Mouse (Mus musculus) stomach, embryonic 14.5 days (tissue): Measurements from ENCODE around the gene Tmem59. TPM values are rescaled to one million over a fixed set of nuclear protein-coding genes. Genes with fewer than 3 reads are reported as not detected.

Source experiments
- ATAC-seq: fragments of 200-750 bp; cut with Nextera tagmentation; 2 replicates; pipeline ENCODE4 v1.8.0; 2017; ENCODE audit warnings: low read depth, moderate TSS enrichment; ENCODE audit not compliant: insufficient number of reproducible peaks, insufficient read depth, low FRiP score
- H3K27ac ChIP-seq: fragments of 300-500 bp; sonication (generic); 2 replicates; pipeline ENCODE4 v1.5.1; 2014; ENCODE audit warnings: mild to moderate bottlenecking, low read length, moderate library complexity, mixed read lengths
- H3K27me3 ChIP-seq: fragments of 300-500 bp; sonication (generic); 2 replicates; pipeline ENCODE4 v1.6.1; 2014; ENCODE audit warnings: low read length, control low read depth, mixed read lengths; ENCODE audit not compliant: control insufficient read depth, insufficient read depth
- H3K36me3 ChIP-seq: fragments of 300-500 bp; sonication (generic); 2 replicates; pipeline ENCODE4 v1.6.1; 2014; ENCODE audit warnings: mild to moderate bottlenecking, control low read depth, low read length, moderate library complexity, mixed read lengths; ENCODE audit not compliant: control insufficient read depth, insufficient read depth
- H3K4me1 ChIP-seq: fragments of 300-500 bp; sonication (generic); 2 replicates; pipeline ENCODE4 v1.6.1; 2014; ENCODE audit warnings: low read length, control low read depth, mixed read lengths; ENCODE audit not compliant: control insufficient read depth, insufficient read depth
- H3K4me2 ChIP-seq: fragments of 300-500 bp; sonication (generic); replicated peaks from 2 replicates; pipeline ENCODE4 v1.6.1; 2014; ENCODE audit warnings: low read depth, low read length, control low read depth
- H3K4me3 ChIP-seq: fragments of 300-500 bp; sonication (generic); 2 replicates; pipeline ENCODE4 v1.5.1; 2014; ENCODE audit warnings: low read depth, low read length, control low read depth
- H3K9ac ChIP-seq: fragments of 300-500 bp; sonication (generic); replicated peaks from 2 replicates; pipeline ENCODE4 v1.6.1; 2014; ENCODE audit warnings: low read depth, mild to moderate bottlenecking, control low read depth, low read length, moderate library complexity, mixed read lengths
- H3K9me3 ChIP-seq: fragments of 300-500 bp; sonication (generic); 2 replicates; pipeline ENCODE4 v1.6.1; 2016; ENCODE audit warnings: low read depth, low read length, control low read depth; ENCODE audit not compliant: control insufficient read depth
- WGBS: fragments of 180-500 bp; shearing (Covaris S2); extraction: QIAGEN DNeasy Blood & Tissue Kit; methylation state at CpG from one replicate; pipeline ENCODE4 v1.1.7; 2014; 5-methylcytosine and 5-hydroxymethylcytosine counted together
- polyA plus RNA-seq: library from polyadenylated mRNA; unstranded; fragments of >200 nt; fragmentation: Nextera tagmentation; extraction: Ambion mirVana; gene quantifications from 2 replicates; pipeline ENCODE4 v1.2.1, GENCODE M21; 2014

Tmem59 gene
- polyA plus RNA-seq, 1 experiment from 2014 or later: 384 TPM

DNA sequence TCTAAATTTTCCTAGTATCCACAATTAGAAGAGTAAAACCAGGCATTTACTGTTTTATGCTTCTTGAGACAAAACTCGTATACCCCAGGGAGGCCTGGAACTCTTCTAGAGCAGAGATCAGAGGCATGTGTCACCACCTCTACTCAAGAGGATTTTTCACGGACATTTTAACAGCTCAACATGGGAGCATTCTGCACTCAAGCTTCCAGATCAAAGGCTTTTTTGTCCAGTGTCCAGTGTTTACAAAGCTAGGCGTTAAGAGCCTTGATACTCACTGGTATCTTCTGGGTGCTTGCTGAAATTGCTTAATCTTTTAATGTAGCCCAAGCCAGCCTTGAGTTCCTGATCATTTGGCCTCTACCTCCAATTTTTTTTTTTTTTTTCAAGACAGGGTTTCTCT lies 54.0 kb downstream of the Tmem59 start:
- no peaks in the 10 kb centered on the region for H3K27me3 ChIP-seq
- 60% methylated on average over 3 of the region's 3 CpGs for WGBS

GRCm38 (mm10) chr4:107238253-107238652 lies 60.1 kb downstream of the Tmem59 start:
- no peak overlapping the region for H3K4me3 ChIP-seq
- no peak overlapping the region for H3K9ac ChIP-seq
- no peak overlapping the region for H3K27ac ChIP-seq
- no peaks in the 10 kb centered on the region for H3K9me3 ChIP-seq
- peaks cover 56% of the 10 kb centered on the region for H3K36me3 ChIP-seq
- no peak overlapping the region for H3K4me2 ChIP-seq
- ATAC-seq: no peak
- no peaks in the 10 kb centered on the region for H3K27me3 ChIP-seq
- H3K4me1 ChIP-seq: no peaks in the 10 kb centered on the region
- 96% methylated on average over 2 of the region's 2 CpGs for WGBS

More for the DNA sequence above, 54.0 kb downstream of the Tmem59 start:
- Histone ChIP-seq H3K27ac (no peak overlapping the region), H3K9ac (no peak overlapping the region), H3K4me1 (no peaks in the 10 kb centered on the region), H3K4me2 (no peak overlapping the region), H3K9me3 (no peaks in the 10 kb centered on the region), H3K4me3 (no peak overlapping the region), H3K36me3 (peaks cover 35% of the 10 kb centered on the region)
- ATAC-seq: no peak

GRCm38 (mm10) chr4:107240196-107240595 lies 62.0 kb downstream of the Tmem59 start:
- Histone ChIP-seq H3K9me3 (no peaks in the 10 kb centered on the region), H3K9ac (no peak overlapping the region), H3K4me3 (no peak overlapping the region), H3K4me1 (no peaks in the 10 kb centered on the region), H3K27me3 (no peaks in the 10 kb centered on the region), H3K36me3 (peaks cover 43% of the 10 kb centered on the region), H3K27ac (no peak overlapping the region), H3K4me2 (no peak overlapping the region)
- no peak for ATAC-seq
- WGBS: 97% methylated on average over 6 of the region's 6 CpGs

- H3K27me3 ChIP-seq: no peaks in the 10 kb centered on the region
- no peaks in the 10 kb centered on the region for H3K4me1 ChIP-seq
- ATAC-seq: no peak
- no peaks in the 10 kb centered on the region for H3K9me3 ChIP-seq
- no peak overlapping the region for H3K4me3 ChIP-seq
- peaks cover 24% of the 10 kb centered on the region for H3K36me3 ChIP-seq
- H3K27ac ChIP-seq: no peak overlapping the region
- no peak overlapping the region for H3K4me2 ChIP-seq
- H3K9ac ChIP-seq: no peak overlapping the region
- 75% methylated on average over 6 of the region's 6 CpGs for WGBS
Measured at GRCm38 (mm10) chr4:107243365-107244333, 65.5 kb downstream of the Tmem59 start.

DNA sequence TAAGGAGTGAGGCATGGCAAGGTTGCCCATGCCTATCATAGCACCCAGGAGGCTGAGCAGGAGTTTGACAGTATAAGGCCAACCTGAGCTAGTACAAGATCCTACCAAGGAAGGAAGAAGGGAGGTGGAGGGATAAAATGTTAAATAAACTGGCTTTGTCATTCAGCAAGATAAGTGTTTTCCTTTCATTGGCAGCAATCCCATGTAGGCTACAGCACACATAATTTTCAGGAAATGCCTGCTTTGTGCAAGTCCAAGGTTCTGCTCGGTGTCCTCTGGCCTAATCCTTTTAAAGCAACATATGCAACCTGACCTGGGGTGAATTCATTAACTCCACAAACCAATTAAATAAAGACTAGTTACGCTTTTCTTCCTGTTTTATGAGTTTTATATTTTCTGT lies 67.2 kb downstream of the Tmem59 start:
- no peak for ATAC-seq
- no peak overlapping the region for H3K4me3 ChIP-seq
- no peaks in the 10 kb centered on the region for H3K9me3 ChIP-seq
- peaks cover 12% of the 10 kb centered on the region for H3K36me3 ChIP-seq
- H3K27ac ChIP-seq: peak overlapping the region; percentile 34; the same call in 1 of the 2 replicates
- no peaks in the 10 kb centered on the region for H3K27me3 ChIP-seq
- no peak overlapping the region for H3K9ac ChIP-seq
- peaks cover 5% of the 10 kb centered on the region; the same call in 1 of the 2 replicates for H3K4me1 ChIP-seq
- no peak overlapping the region for H3K4me2 ChIP-seq
- 52% methylated on average over 2 of the region's 2 CpGs for WGBS

- Histone ChIP-seq H3K27me3 (no peaks in the 10 kb centered on the region), H3K4me3 (no peak overlapping the region), H3K9me3 (no peaks in the 10 kb centered on the region), H3K4me2 (no peak overlapping the region), H3K9ac (no peak overlapping the region), H3K4me1 (peaks cover 5% of the 10 kb centered on the region; the same call in 1 of the 2 replicates), H3K36me3 (peaks cover 7% of the 10 kb centered on the region; the same call in 1 of the 2 replicates), H3K27ac (peak overlapping the region; percentile 34; the same call in 1 of the 2 replicates)
- WGBS: 24% methylated on average over 1 of the region's 1 CpGs
- no peak for ATAC-seq
Measured at GRCm38 (mm10) chr4:107246040-107246439, 67.8 kb downstream of the Tmem59 start.

GRCm38 (mm10) chr4:107247110-107247509 lies 68.9 kb downstream of the Tmem59 start:
- Histone ChIP-seq H3K9me3 (no peaks in the 10 kb centered on the region), H3K4me2 (no peak overlapping the region), H3K36me3 (peaks cover 7% of the 10 kb centered on the region; the same call in 1 of the 2 replicates), H3K27me3 (no peaks in the 10 kb centered on the region), H3K27ac (no peak overlapping the region), H3K9ac (no peak overlapping the region), H3K4me1 (peaks cover 5% of the 10 kb centered on the region; the same call in 1 of the 2 replicates), H3K4me3 (no peak overlapping the region)
- no peak for ATAC-seq
- 80% methylated on average over 9 of the region's 9 CpGs for WGBS

DNA sequence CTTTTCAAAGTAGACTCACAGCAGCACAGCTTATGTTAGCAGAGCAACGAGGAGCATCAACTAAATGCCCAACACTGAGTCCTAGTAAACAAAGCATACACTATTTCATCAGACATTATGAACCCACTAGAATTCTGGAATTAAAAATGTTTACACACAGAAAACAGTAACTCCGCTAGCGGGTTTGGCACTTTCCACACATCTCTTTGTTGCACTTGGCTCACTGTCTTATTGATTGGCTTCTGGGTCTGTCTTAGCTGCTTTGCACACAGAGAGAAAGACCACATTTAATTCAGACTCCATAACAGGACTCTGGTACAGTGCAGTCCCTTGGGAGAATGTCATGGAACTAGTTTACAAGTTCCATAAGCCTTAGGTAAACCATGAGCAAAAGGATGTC lies 69.9 kb downstream of the Tmem59 start:
- peaks cover 5% of the 10 kb centered on the region; the same call in 1 of the 2 replicates for H3K4me1 ChIP-seq
- H3K27me3 ChIP-seq: no peaks in the 10 kb centered on the region
- no peak overlapping the region for H3K4me2 ChIP-seq
- no peak overlapping the region for H3K9ac ChIP-seq
- ATAC-seq: no peak
- no peak overlapping the region for H3K27ac ChIP-seq
- H3K4me3 ChIP-seq: no peak overlapping the region
- 79% methylated on average over 3 of the region's 3 CpGs for WGBS
- peaks cover 4% of the 10 kb centered on the region; the same call in 1 of the 2 replicates for H3K36me3 ChIP-seq
- no peaks in the 10 kb centered on the region for H3K9me3 ChIP-seq
